In genomic region chr15:86507546-86507945, GRCm38 (mm10) we compare ENCODE assay signal across 23 mouse cellular contexts.
DNase-seq lines count a peak whose midpoint lies in the region; ATAC-seq lines count a peak whose summit lies in the region.
"Had no signal": no experiment of that assay in that cellular context is flagged by ENCODE, and none has a peak within 500 bp of the region (broad histone marks: within the 10 kb centered on the region; RNA-seq: fewer than 3 reads in every experiment).

No protein-coding gene starts in this region.

- no peaks in the 10 kb centered on the region for H3K27me3 ChIP-seq in midbrain, embryonic 11.5 days (ENCODE audit: control insufficient read depth, insufficient read depth, low read length)
- H3K27me3 ChIP-seq in midbrain, embryonic 14.5 days (ENCODE audit: control insufficient read depth, insufficient read depth, low read length) = no peaks in the 10 kb centered on the region
- H3K27me3 ChIP-seq in limb, embryonic 10.5 days (ENCODE audit: low read depth, poor library complexity, severe bottlenecking) = 0 out of 2 replicates have a peak, but pooled peaks cover 4% of the 10 kb centered on the region
- H3K27me3 ChIP-seq: embryonic facial prominence, embryonic 13.5 days; forebrain, embryonic 13.5 days; hindbrain, embryonic 12.5 days had no signal

- peak; percentile 2 for DNase-seq in embryo, embryonic 10 days (ENCODE audit: low spot score)
- no peak for DNase-seq in embryo, embryonic 11 days
- DNase-seq in kidney, adult 18-20 months = peak; percentile 0
- no peak for DNase-seq in kidney, postnatal 4 days
- DNase-seq in midbrain, embryonic 11.5 days (ENCODE audit: low spot score, missing footprints) = peak; percentile 65
- no peak for DNase-seq in midbrain, embryonic 14.5 days
- peak; percentile 26 for DNase-seq in limb, embryonic 10.5 days (ENCODE audit: low spot score)
- DNase-seq: adrenal gland, adult 8-10 months; adrenal gland, postnatal 36 days; B cell, adult 2 months; cerebellum, adult 11 months; cerebellum, adult 8-10 months; cerebellum, postnatal 14 days; gastrocnemius, adult 2 months; gastrocnemius, postnatal 25 days; heart, postnatal 4 days had no signal

- H3K27ac ChIP-seq in midbrain, embryonic 11.5 days (ENCODE audit: low read depth, low read length) = no peak overlapping the region
- no peak overlapping the region for H3K27ac ChIP-seq in midbrain, embryonic 14.5 days (replicated peaks; ENCODE audit: low read depth, low read length)
- H3K27ac ChIP-seq in limb, embryonic 10.5 days = no peak overlapping the region
- H3K27ac ChIP-seq: embryonic facial prominence, embryonic 13.5 days; forebrain, embryonic 13.5 days; gastrocnemius, adult 2 months; heart, embryonic 13.5 days; hindbrain, embryonic 12.5 days had no signal

- H3K36me3 ChIP-seq in midbrain, embryonic 11.5 days (ENCODE audit: control insufficient read depth, insufficient read depth, low read length) = no peaks in the 10 kb centered on the region
- no peaks in the 10 kb centered on the region for H3K36me3 ChIP-seq in midbrain, embryonic 14.5 days (ENCODE audit: control insufficient read depth, insufficient read depth, low read length)
- no peaks in the 10 kb centered on the region for H3K36me3 ChIP-seq in limb, embryonic 10.5 days
- H3K36me3 ChIP-seq: embryonic facial prominence, embryonic 13.5 days; G1E; heart, embryonic 13.5 days; hindbrain, embryonic 12.5 days had no signal

- 91% methylated on average over 8 of the region's 8 CpGs for WGBS in midbrain, embryonic 11.5 days
- 87% methylated on average over 8 of the region's 8 CpGs for WGBS in midbrain, embryonic 14.5 days
- 91% methylated on average over 8 of the region's 8 CpGs for WGBS in limb, embryonic 10.5 days

- no peak overlapping the region for H3K4me3 ChIP-seq in midbrain, embryonic 11.5 days (ENCODE audit: low read depth, low read length)
- no peak overlapping the region for H3K4me3 ChIP-seq in midbrain, embryonic 14.5 days (replicated peaks; ENCODE audit: low read depth, low read length)
- no peak overlapping the region for H3K4me3 ChIP-seq in limb, embryonic 10.5 days
- H3K4me3 ChIP-seq: embryonic facial prominence, embryonic 13.5 days; forebrain, embryonic 13.5 days; gastrocnemius, adult 2 months; heart, embryonic 13.5 days; hindbrain, embryonic 12.5 days had no signal

- H3K9ac ChIP-seq in midbrain, embryonic 11.5 days (ENCODE audit: low read length) = no peak overlapping the region
- H3K9ac ChIP-seq in midbrain, embryonic 14.5 days (replicated peaks; ENCODE audit: low read length) = no peak overlapping the region
- H3K9ac ChIP-seq: embryonic facial prominence, embryonic 13.5 days; forebrain, embryonic 13.5 days; heart, embryonic 13.5 days; hindbrain, embryonic 12.5 days had no signal

- no peak for ATAC-seq in midbrain, embryonic 11.5 days (ENCODE audit: low FRiP score)
- ATAC-seq in midbrain, embryonic 14.5 days (ENCODE audit: low FRiP score, low TSS enrichment) = no peak
- ATAC-seq: CD4-positive, CD25-positive, alpha-beta regulatory T cell, adult 4 months; forebrain, embryonic 13.5 days; hindbrain, embryonic 16.5 days had no signal

- no peaks in the 10 kb centered on the region for H3K4me1 ChIP-seq in midbrain, embryonic 11.5 days (ENCODE audit: control insufficient read depth, insufficient read depth, low read length)
- peaks cover 7% of the 10 kb centered on the region; the same call in 1 of the 2 replicates for H3K4me1 ChIP-seq in midbrain, embryonic 14.5 days (ENCODE audit: control insufficient read depth, insufficient read depth, low read length)
- H3K4me1 ChIP-seq in limb, embryonic 10.5 days = peaks cover 26% of the 10 kb centered on the region
- H3K4me1 ChIP-seq: embryonic facial prominence, embryonic 13.5 days; heart, embryonic 13.5 days had no signal

- no peak overlapping the region for H3K4me2 ChIP-seq in midbrain, embryonic 11.5 days
- H3K4me2 ChIP-seq in midbrain, embryonic 14.5 days (ENCODE audit: low read length) = no peak overlapping the region
- H3K4me2 ChIP-seq: embryonic facial prominence, embryonic 13.5 days; forebrain, embryonic 13.5 days; heart, embryonic 13.5 days; hindbrain, embryonic 12.5 days had no signal

- H3K9me3 ChIP-seq in midbrain, embryonic 11.5 days (ENCODE audit: control insufficient read depth, low read length) = no peaks in the 10 kb centered on the region
- no peaks in the 10 kb centered on the region for H3K9me3 ChIP-seq in midbrain, embryonic 14.5 days (ENCODE audit: control insufficient read depth, low read length)
- H3K9me3 ChIP-seq in limb, embryonic 10.5 days (replicated peaks) = no peaks in the 10 kb centered on the region
- H3K9me3 ChIP-seq: embryonic facial prominence, embryonic 13.5 days; forebrain, embryonic 13.5 days; heart, embryonic 13.5 days; hindbrain, embryonic 12.5 days had no signal

Comparison
In these comparisons a context has a peak if more than half of its experiments do, and no peak if none do; other contexts are left out.
1. DNase-seq: peak in embryo, embryonic 10 days (single experiment), kidney, adult 18-20 months (single experiment), midbrain, embryonic 11.5 days (single experiment) and limb, embryonic 10.5 days (single experiment); none in embryo, embryonic 11 days (single experiment), kidney, postnatal 4 days (0 of 2) and midbrain, embryonic 14.5 days (single experiment).